Mouse (Mus musculus) bone marrow, adult 2 months (tissue): Measurements from ENCODE around the gene Cfap206.

Experiments used
- CTCF ChIP-seq: fragments of 200-500 bp; IDR thresholded peaks from 2 replicates; pipeline ENCODE4 v1.5.1; 2011; ENCODE audit warnings: low read length, control low read depth; ENCODE audit not compliant: control insufficient read depth, insufficient read depth
- POLR2A ChIP-seq: fragments of 200-500 bp; IDR thresholded peaks from 2 replicates; pipeline ENCODE4 v1.6.1; 2011; ENCODE audit warnings: low read depth, mild to moderate bottlenecking, control low read depth, low read length, borderline replicate concordance; ENCODE audit not compliant: control insufficient read depth

GRCm38 (mm10) chr4:34729851-34730341 is at the start of gene Cfap206:
- TF ChIP-seq CTCF (no peak), POLR2A (no peak)
